Mouse (Mus musculus): ENCODE measurements around the gene Cx3cr1.

- TF ChIP-seq POLR2A (IDR thresholded peaks at IDR 0.05; ENCODE audit: borderline replicate concordance, low read depth, low read length): no peak
- no peak for TF ChIP-seq CTCF (IDR thresholded peaks at IDR 0.05; ENCODE audit: low read depth, low read length)
Measured at GRCm38 (mm10) chr9:119991310-119991709, 78.4 kb downstream of the Cx3cr1 start.

Data from bone marrow macrophage, adult 2 months (primary cell).